In genomic region chrX:161984961-161985360, GRCm38 (mm10) we compare ENCODE assay signal across 10 mouse cellular contexts.
"Had no signal": no experiment of that assay in that cellular context is flagged by ENCODE, and none has a peak within 500 bp of the region (broad histone marks: within the 10 kb centered on the region; RNA-seq: fewer than 3 reads in every experiment).

No protein-coding gene starts in this region.

- DNase-seq: lung, adult 18-20 months; lung, embryonic 14.5 days; lung, postnatal 10 days; lung, postnatal 4 days; right cerebral cortex, postnatal 14 days; thymus, adult 2 months; thymus, postnatal 25 days; thymus, postnatal 4 days had no signal

- ATAC-seq: midbrain, embryonic 13.5 days; midbrain, embryonic 15.5 days had no signal
